Mouse (Mus musculus) small intestine, adult 2 months (tissue): ENCODE data around the gene Spry2.

ENCODE experiments used
- CTCF ChIP-seq: fragments of 200-500 bp; IDR thresholded peaks from 2 replicates; pipeline ENCODE4 v1.5.1; 2012; ENCODE audit warnings: low read depth, mild to moderate bottlenecking, control low read depth, inconsistent platforms, low read length, moderate library complexity, mixed read lengths; ENCODE audit not compliant: insufficient replicate concordance, insufficient read length; ENCODE audit errors: extremely low read depth
- POLR2A ChIP-seq: fragments of 200-500 bp; IDR thresholded peaks from 2 replicates; pipeline ENCODE4 v1.6.1; 2012; ENCODE audit warnings: low read depth, mild to moderate bottlenecking, control low read depth, inconsistent platforms, low read length, moderate library complexity

GRCm38 (mm10) chr14:105870370-105870936 is 26.2 kb downstream of the Spry2 start:
- TF ChIP-seq CTCF: 0 out of 2 replicates have a peak, but pooled peaks have one; percentile 6
- TF ChIP-seq POLR2A: no peak
